Mouse (Mus musculus) embryonic facial prominence, embryonic 10.5 days (tissue): Measurements from ENCODE around the gene Car5a. TPM values are rescaled to one million over a fixed set of nuclear protein-coding genes. Genes with fewer than 3 reads are reported as not detected.
A peak's percentile ranks its signal among the peaks of the same experiment; 100 is the strongest.

Experiments
- DNase-seq: peaks from one replicate; pipeline ENCODE4 v3.0.0-alpha.2; 2017; ENCODE audit warnings: low spot score
- H3K27ac ChIP-seq: fragments of 300-500 bp; sonication (generic); replicated peaks from 2 replicates; pipeline ENCODE4 v1.5.1; 2016; ENCODE audit warnings: mild to moderate bottlenecking
- H3K27me3 ChIP-seq: fragments of 300-500 bp; sonication (generic); replicated peaks from 2 replicates; pipeline ENCODE4 v1.6.1; 2016; ENCODE audit warnings: low read depth, mild to moderate bottlenecking; ENCODE audit not compliant: poor library complexity, severe bottlenecking
- H3K36me3 ChIP-seq: fragments of 300-500 bp; sonication (generic); replicated peaks from 2 replicates; pipeline ENCODE4 v1.6.1; 2016; ENCODE audit warnings: mild to moderate bottlenecking, moderate library complexity
- H3K4me1 ChIP-seq: fragments of 300-500 bp; sonication (generic); 2 replicates; pipeline ENCODE4 v1.6.1; 2016
- H3K4me3 ChIP-seq: fragments of 300-500 bp; sonication (generic); 2 replicates; pipeline ENCODE4 v1.5.1; 2016; ENCODE audit warnings: mild to moderate bottlenecking, moderate library complexity
- H3K9me3 ChIP-seq: fragments of 300-500 bp; sonication (generic); 2 replicates; pipeline ENCODE4 v1.6.1; 2016; ENCODE audit warnings: mild to moderate bottlenecking
- WGBS: fragments of 180-500 bp; shearing (Covaris S2); methylation state at CpG from one replicate; pipeline ENCODE4 v1.1.7; 2016; 5-methylcytosine and 5-hydroxymethylcytosine counted together
- microRNA-seq: library from miRNA; unstranded; fragments of <30 nt; microRNA quantifications from one replicate; pipeline ENCODE4, GENCODE M21; 2017
- polyA plus RNA-seq: library from polyadenylated mRNA; unstranded; fragments of >200 nt; fragmentation: Nextera tagmentation; extraction: Ambion mirVana; gene quantifications from 2 replicates; pipeline ENCODE4 v1.2.1, GENCODE M21; 2016

Car5a gene
- polyA plus RNA-seq, 1 experiment from 2014 or later = not detected

GRCm38 (mm10) chr8:121877212-121877611, 67.5 kb downstream of the Car5a start:
- peaks cover 21% of the 10 kb centered on the region for H3K4me1 ChIP-seq
- no peaks in the 10 kb centered on the region for H3K9me3 ChIP-seq
- no peak overlapping the region for H3K27ac ChIP-seq
- WGBS = 75% methylated on average over 5 of the region's 5 CpGs
- H3K4me3 ChIP-seq = no peak overlapping the region
- H3K27me3 ChIP-seq = peaks cover under 1% of the 10 kb centered on the region; the same call in 1 of the 2 replicates
- DNase-seq = no peak
- H3K36me3 ChIP-seq = peaks cover 14% of the 10 kb centered on the region

DNA sequence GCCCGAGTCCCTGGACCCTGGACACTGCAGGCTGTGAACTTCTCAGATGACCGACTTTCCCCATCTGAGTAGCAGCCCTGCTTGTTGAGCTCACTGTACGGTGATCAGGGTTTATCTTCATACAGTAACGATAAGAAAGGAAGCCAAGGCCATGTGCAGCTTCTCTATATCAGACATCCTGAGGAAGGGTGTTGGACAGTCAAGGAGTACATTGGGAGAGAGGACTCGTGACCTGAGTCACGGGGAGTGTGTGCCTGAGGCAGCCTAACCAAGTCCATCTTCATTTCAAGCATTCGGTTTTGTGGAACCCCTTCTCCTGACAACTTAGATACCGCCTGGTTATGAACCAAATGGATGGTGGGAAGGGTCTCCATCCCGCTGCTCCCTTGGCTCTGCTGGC, 69.2 kb downstream of the Car5a start:
- Histone ChIP-seq H3K27me3 (peaks cover 12% of the 10 kb centered on the region; the same call in 1 of the 2 replicates), H3K4me3 (no peak overlapping the region), H3K36me3 (peaks cover 2% of the 10 kb centered on the region; the same call in 1 of the 2 replicates), H3K9me3 (no peaks in the 10 kb centered on the region), H3K4me1 (peaks cover 25% of the 10 kb centered on the region), H3K27ac (no peak overlapping the region)
- 88% methylated on average over 9 of the region's 9 CpGs for WGBS
- no peak for DNase-seq

GRCm38 (mm10) chr8:121875045-121875444, 69.7 kb downstream of the Car5a start:
- no peak overlapping the region for H3K4me3 ChIP-seq
- H3K9me3 ChIP-seq = no peaks in the 10 kb centered on the region
- H3K36me3 ChIP-seq = no peaks in the 10 kb centered on the region
- H3K27me3 ChIP-seq = peaks cover 12% of the 10 kb centered on the region; the same call in 1 of the 2 replicates
- no peak for DNase-seq
- peaks cover 25% of the 10 kb centered on the region for H3K4me1 ChIP-seq
- no peak overlapping the region for H3K27ac ChIP-seq
- WGBS = 81% methylated on average over 3 of the region's 3 CpGs

DNA sequence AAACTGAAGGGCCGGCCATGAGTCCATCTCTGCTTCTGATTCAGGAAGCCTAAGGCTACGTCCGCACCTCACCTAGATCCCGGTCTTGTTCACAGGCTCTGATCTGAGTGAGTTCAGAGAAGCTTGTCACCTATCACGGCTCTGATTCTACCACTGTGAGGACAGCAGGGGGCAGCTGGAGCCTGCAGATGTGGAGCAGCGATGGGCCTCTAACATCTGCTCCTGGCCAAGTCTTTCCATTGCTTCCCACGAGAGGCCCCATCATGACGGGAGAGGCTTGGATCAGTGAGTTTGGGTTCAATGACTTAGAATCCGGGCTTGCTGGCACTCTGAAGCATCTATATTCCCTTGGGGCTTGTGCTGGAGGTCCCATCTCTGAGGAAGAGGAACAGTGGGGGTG, 70.7 kb downstream of the Car5a start:
- no peak overlapping the region for H3K4me3 ChIP-seq
- no peaks in the 10 kb centered on the region for H3K9me3 ChIP-seq
- no peaks in the 10 kb centered on the region for H3K36me3 ChIP-seq
- H3K27ac ChIP-seq = no peak overlapping the region
- DNase-seq = peak; percentile 54
- WGBS = 69% methylated on average over 9 of the region's 9 CpGs
- peaks cover 25% of the 10 kb centered on the region for H3K4me1 ChIP-seq
- H3K27me3 ChIP-seq = peaks cover 12% of the 10 kb centered on the region; the same call in 1 of the 2 replicates

- Histone ChIP-seq H3K27ac (peak overlapping the region; percentile 4; the same call in 1 of the 2 replicates), H3K9me3 (no peaks in the 10 kb centered on the region), H3K4me3 (no peak overlapping the region; the same call in 1 of the 2 replicates), H3K27me3 (peaks cover 12% of the 10 kb centered on the region; the same call in 1 of the 2 replicates), H3K36me3 (no peaks in the 10 kb centered on the region), H3K4me1 (peaks cover 29% of the 10 kb centered on the region)
- 60% methylated on average over 10 of the region's 10 CpGs for WGBS
- no peak for DNase-seq
These were observed 72.8 kb downstream of the Car5a start for GRCm38 (mm10) chr8:121871833-121872440.

DNA sequence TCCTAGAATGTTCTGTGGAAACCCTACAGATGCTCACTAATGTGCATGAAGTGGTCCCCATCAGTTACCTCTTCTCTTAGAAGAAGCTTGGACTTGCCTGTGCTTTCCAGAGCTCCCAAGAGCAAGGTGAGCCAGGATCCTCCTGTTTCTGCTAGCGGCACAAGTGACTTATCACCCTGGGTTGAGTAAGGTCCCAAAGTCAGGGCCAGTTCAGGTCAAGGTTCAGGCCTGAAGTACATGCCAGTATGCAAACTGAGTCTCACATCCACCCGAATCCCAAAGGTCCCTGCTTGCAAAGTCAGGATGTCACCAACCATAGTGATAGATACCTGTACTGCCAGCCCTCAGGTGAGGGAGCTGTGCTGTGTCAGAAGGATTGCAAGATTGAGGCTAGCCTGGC, 74.5 kb downstream of the Car5a start:
- DNase-seq = no peak
- peaks cover 12% of the 10 kb centered on the region; the same call in 1 of the 2 replicates for H3K27me3 ChIP-seq
- H3K4me1 ChIP-seq = peaks cover 32% of the 10 kb centered on the region
- WGBS = 91% methylated on average over 2 of the region's 2 CpGs
- H3K9me3 ChIP-seq = no peaks in the 10 kb centered on the region
- no peaks in the 10 kb centered on the region for H3K36me3 ChIP-seq
- no peak overlapping the region for H3K27ac ChIP-seq
- no peak overlapping the region for H3K4me3 ChIP-seq

DNA sequence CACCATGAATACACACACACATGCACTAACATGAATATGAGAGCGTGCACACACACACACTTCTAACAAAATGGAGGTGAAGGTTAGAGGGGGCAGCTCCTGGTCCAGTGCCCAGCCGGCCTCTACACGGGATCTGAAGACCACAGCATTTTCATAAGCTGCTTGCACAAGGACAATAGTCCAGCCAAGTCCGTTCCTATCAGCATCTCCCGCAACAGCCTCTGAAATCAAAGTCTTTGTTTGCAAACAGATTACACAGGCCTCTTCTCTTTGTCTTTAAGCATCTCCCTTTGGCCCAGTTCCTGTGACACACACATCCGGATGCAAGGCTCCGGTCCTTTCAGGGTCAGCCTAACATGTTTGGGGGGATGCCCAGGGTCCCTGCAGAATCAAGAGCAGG, 75.8 kb downstream of the Car5a start:
- peaks cover 12% of the 10 kb centered on the region; the same call in 1 of the 2 replicates for H3K27me3 ChIP-seq
- H3K4me3 ChIP-seq = no peak overlapping the region
- no peak overlapping the region for H3K27ac ChIP-seq
- H3K36me3 ChIP-seq = no peaks in the 10 kb centered on the region
- no peak for DNase-seq
- 88% methylated on average over 7 of the region's 7 CpGs for WGBS
- peaks cover 25% of the 10 kb centered on the region for H3K4me1 ChIP-seq
- H3K9me3 ChIP-seq = no peaks in the 10 kb centered on the region

DNA sequence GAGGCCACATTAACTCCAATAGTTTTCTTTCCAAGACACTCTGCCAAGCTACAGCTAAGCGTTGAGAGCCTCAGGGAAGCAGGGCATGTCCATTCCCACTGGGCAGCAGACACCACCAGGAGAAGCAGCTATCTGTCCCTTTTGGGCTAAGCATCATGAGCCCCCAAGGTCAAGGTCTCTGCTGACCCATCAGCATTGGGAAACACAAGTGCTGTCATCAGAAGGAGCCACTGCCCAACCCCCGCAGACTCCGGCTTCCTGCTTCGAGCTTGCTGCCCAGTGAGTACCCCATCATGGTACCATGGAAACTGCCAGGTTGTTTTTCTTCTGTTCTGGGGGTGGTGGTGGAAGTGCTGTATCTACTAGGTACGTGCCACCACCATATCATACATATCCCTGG, 76.5 kb downstream of the Car5a start:
- peaks cover 12% of the 10 kb centered on the region; the same call in 1 of the 2 replicates for H3K27me3 ChIP-seq
- WGBS = 89% methylated on average over 5 of the region's 5 CpGs
- H3K4me1 ChIP-seq = peaks cover 25% of the 10 kb centered on the region
- no peak overlapping the region for H3K4me3 ChIP-seq
- H3K36me3 ChIP-seq = no peaks in the 10 kb centered on the region
- DNase-seq = no peak
- H3K27ac ChIP-seq = no peak overlapping the region
- no peaks in the 10 kb centered on the region for H3K9me3 ChIP-seq

Small RNAs within 50 kb of the gene (microRNA-seq; reads per million reads assigned to microRNA genes)
- gene Mir7237 = 1.2 reads per million

Other genes starting within 250 kb of the Car5a start
- gene Jph3, start 215.3 kb downstream of the Car5a start, polyA plus RNA-seq = 5.2 and 5.7 TPM in 2 replicates
- 67.3 and 71.2 TPM in 2 replicates for gene Klhdc4, start 115.3 kb downstream of the Car5a start, polyA plus RNA-seq
- gene Slc7a5, start 37.2 kb downstream of the Car5a start, polyA plus RNA-seq = 18.7 and 21.0 TPM in 2 replicates
- gene Banp, start 4.8 kb upstream of the Car5a start, polyA plus RNA-seq = 55.2 and 64.8 TPM in 2 replicates